Mouse (Mus musculus) CH12.LX (cell line): ENCODE results near the gene Exoc3l4. TPM values are rescaled to one million over a fixed set of nuclear protein-coding genes. Genes with fewer than 3 reads are reported as not detected.
A peak's percentile ranks its signal among the peaks of the same experiment; 100 is the strongest.

Source experiments
- DNase-seq: peaks from one replicate; pipeline ENCODE4 v3.0.0-alpha.2; 2013; ENCODE audit errors: extremely low read depth
- H3K27ac ChIP-seq: 2 replicates; pipeline ENCODE4 v1.5.1; 2012; ENCODE audit warnings: low read depth, mild to moderate bottlenecking, control low read depth, moderate library complexity; ENCODE audit not compliant: insufficient read depth
- H3K27me3 ChIP-seq: replicated peaks from 2 replicates; pipeline ENCODE3; 2012; ENCODE audit warnings: inconsistent platforms
- H3K36me3 ChIP-seq, 2 experiments: replicated peaks in 1 of 2; 2 replicates each; pipeline versions ENCODE3 to v1.6.1; 2012; ENCODE audit warnings: inconsistent platforms in 1 of 2, low read length in 1 of 2, mild to moderate bottlenecking in 1 of 2, mixed read lengths in 1 of 2, moderate library complexity in 1 of 2; ENCODE audit not compliant: control insufficient read depth in 1 of 2, insufficient read depth in 1 of 2
- H3K4me1 ChIP-seq, 2 experiments: 2 replicates each; pipeline ENCODE4 v1.6.1; 2012; ENCODE audit warnings: inconsistent platforms in 1 of 2, moderate library complexity in 1 of 2; ENCODE audit not compliant: insufficient read depth in 2 of 2, control insufficient read depth in 1 of 2
- H3K4me2 ChIP-seq: 2 replicates; pipeline ENCODE4 v1.6.1; 2012; ENCODE audit warnings: low read depth, mild to moderate bottlenecking, control low read depth; ENCODE audit not compliant: poor library complexity, insufficient read depth, severe bottlenecking
- H3K4me3 ChIP-seq, 3 experiments: fragments of 150-350 bp in 1 of 3; sonication (generic) in 1 of 3; replicated peaks in 1 of 3; 2 replicates each; pipeline versions ENCODE3 to v1.5.1; 2011 to 2012; ENCODE audit warnings: low read depth in 2 of 3, low read length in 2 of 3, mild to moderate bottlenecking in 2 of 3, moderate library complexity in 2 of 3, control low read depth in 1 of 3, improper control_type of control experiment in 1 of 3, inconsistent platforms in 1 of 3, mixed read lengths in 1 of 3; ENCODE audit not compliant: poor library complexity in 1 of 3
- H3K79me2 ChIP-seq: replicated peaks from 2 replicates; pipeline ENCODE4 v1.6.1; 2012; ENCODE audit warnings: mild to moderate bottlenecking, moderate library complexity; ENCODE audit not compliant: control insufficient read depth, poor library complexity, insufficient read depth, severe bottlenecking; ENCODE audit errors: extremely low read depth
- H3K9ac ChIP-seq: 2 replicates; pipeline ENCODE4 v1.6.1; 2012; ENCODE audit warnings: low read depth, mild to moderate bottlenecking, control low read depth, moderate library complexity; ENCODE audit not compliant: insufficient read depth
- H3K9me3 ChIP-seq: replicated peaks from 2 replicates; pipeline ENCODE3; 2012; ENCODE audit warnings: low read length, inconsistent platforms, mixed read lengths
- CHD1 ChIP-seq: IDR thresholded peaks from 2 replicates; pipeline ENCODE4 v1.6.1; 2012; ENCODE audit warnings: low read depth, low read length, improper control_type of control experiment, inconsistent platforms
- CHD2 ChIP-seq: IDR thresholded peaks from 2 replicates; pipeline ENCODE4 v1.6.1; 2011; ENCODE audit warnings: low read length, improper control_type of control experiment
- ELF1 ChIP-seq: IDR thresholded peaks from 2 replicates; pipeline ENCODE4 v1.6.1; 2014; ENCODE audit warnings: low read depth, mild to moderate bottlenecking, inconsistent platforms, low read length, improper control_type of control experiment
- EP300 ChIP-seq: IDR thresholded peaks from 2 replicates; pipeline ENCODE4 v1.6.1; 2011; ENCODE audit warnings: low read length, improper control_type of control experiment
- ETS1 ChIP-seq: conservative IDR thresholded peaks from 2 replicates; pipeline ENCODE4 v1.6.1; 2012; ENCODE audit warnings: low read depth, mild to moderate bottlenecking, inconsistent platforms, low read length, improper control_type of control experiment, moderate library complexity
- JUN ChIP-seq: IDR thresholded peaks from 2 replicates; pipeline ENCODE4 v1.6.1; 2011; ENCODE audit warnings: low read depth, mild to moderate bottlenecking, low read length, improper control_type of control experiment, moderate library complexity; ENCODE audit not compliant: insufficient read depth
- KAT2A ChIP-seq: IDR thresholded peaks from 2 replicates; pipeline ENCODE4 v1.6.1; 2012; ENCODE audit warnings: low read length, improper control_type of control experiment, inconsistent platforms; ENCODE audit not compliant: insufficient replicate concordance
- MAX ChIP-seq: IDR thresholded peaks from 2 replicates; pipeline ENCODE4 v1.6.1; 2011; ENCODE audit warnings: low read length, improper control_type of control experiment
- MYC ChIP-seq: IDR thresholded peaks from 2 replicates; pipeline ENCODE4 v1.6.1; 2011; ENCODE audit warnings: low read depth, mild to moderate bottlenecking, improper control_type of control experiment, low read length
- NRF1 ChIP-seq: IDR thresholded peaks from 2 replicates; pipeline ENCODE4 v1.6.1; 2014; ENCODE audit warnings: low read depth, mild to moderate bottlenecking, inconsistent platforms, low read length, improper control_type of control experiment, moderate library complexity
- PAX5 ChIP-seq: IDR thresholded peaks from 2 replicates; pipeline ENCODE4 v1.6.1; 2012; ENCODE audit warnings: low read length, inconsistent platforms, mixed read lengths
- RAD21 ChIP-seq: IDR thresholded peaks from 2 replicates; pipeline ENCODE4 v1.6.1; 2011; ENCODE audit warnings: low read depth, mild to moderate bottlenecking, low read length, improper control_type of control experiment, moderate library complexity
- SIN3A ChIP-seq: IDR thresholded peaks from 2 replicates; pipeline ENCODE4 v1.6.1; 2012; ENCODE audit warnings: low read length, improper control_type of control experiment, inconsistent platforms
- TBP ChIP-seq: conservative IDR thresholded peaks from 2 replicates; pipeline ENCODE4 v1.6.1; 2011; ENCODE audit warnings: low read depth, low read length, improper control_type of control experiment
- TCF12 ChIP-seq: IDR thresholded peaks from 2 replicates; pipeline ENCODE4 v1.6.1; 2014; ENCODE audit warnings: low read depth, mild to moderate bottlenecking, inconsistent platforms, low read length, improper control_type of control experiment
- USF2 ChIP-seq: conservative IDR thresholded peaks from 2 replicates; pipeline ENCODE4 v1.6.1; 2011; ENCODE audit warnings: low read depth, low read length, improper control_type of control experiment
- ZC3H11A ChIP-seq: IDR thresholded peaks from 2 replicates; pipeline ENCODE4 v1.6.1; 2012; ENCODE audit warnings: low read depth, mild to moderate bottlenecking, inconsistent platforms, low read length, improper control_type of control experiment
- ZKSCAN1 ChIP-seq: IDR thresholded peaks from 2 replicates; pipeline ENCODE4 v1.6.1; 2012; ENCODE audit warnings: low read depth, inconsistent platforms, low read length, improper control_type of control experiment, borderline replicate concordance
- ZMIZ1 ChIP-seq: IDR thresholded peaks from 2 replicates; pipeline ENCODE4 v1.6.1; 2012; ENCODE audit warnings: low read depth, mild to moderate bottlenecking, inconsistent platforms, low read length, improper control_type of control experiment
- dilution Hi-C: fragments of 300-500 bp; cut with MboI; formaldehyde crosslinking; loops from 2 replicates; pipeline ENCODE4 v1.14.3; 2020; ENCODE audit warnings: low sequenced_read_pairs; ENCODE audit not compliant: extremely low pct_unique_long_range_greater_than_20kb, extremely low pct_ligation_motif_present
- in situ Hi-C: fragments of 300-500 bp; cut with MboI; formaldehyde crosslinking; loops from 3 replicates; pipeline ENCODE4 v1.14.3; 2019; ENCODE audit warnings: low sequenced_read_pairs, low pct_ligation_motif_present, low pct_unique_long_range_greater_than_20kb, mixed read lengths
- polyA plus RNA-seq: library from polyadenylated mRNA; unstranded; fragments of >175 nt; gene quantifications from 2 replicates; pipeline ENCODE4 v1.2.1, GENCODE M21; 2012; ENCODE audit warnings: low read depth; ENCODE audit not compliant: insufficient read length
- total RNA-seq, 2 experiments: library from RNA; depleted of rRNA; stranded (reverse); fragments of 300-350 nt in 1 of 2; fragments of >200 nt in 1 of 2; gene quantifications; 2 replicates each; pipeline ENCODE4 v1.2.3; 2012 to 2014

Exoc3l4 gene
- total and polyA plus RNA-seq, 3 experiments: 0.81 to 1.2 (median 0.85) TPM

GRCm38 (mm10) chr12:111427438-111428113 lies 10.8 kb downstream of the Exoc3l4 start:
- Histone ChIP-seq H3K9ac (no peak overlapping the region), H3K4me2 (no peak overlapping the region), H3K36me3 (no peaks in the 10 kb centered on the region), H3K4me1 (peaks cover 7 to 42% of the 10 kb centered on the region in 2 experiments), H3K79me2 (no peaks in the 10 kb centered on the region), H3K27ac (no peak overlapping the region), H3K9me3 (peaks cover 16% of the 10 kb centered on the region), H3K27me3 (peaks cover 66% of the 10 kb centered on the region), H3K4me3 (no peak overlapping the region)
- dilution Hi-C loops: no loop called here
- no peak for TF ChIP-seq PAX5
- no peak for TF ChIP-seq ZMIZ1
- peak; percentile 16; the same call in 1 of the 2 replicates for TF ChIP-seq CHD2
- in situ Hi-C loops: loop anchor here (5.0 kb wide), 1 partner anchor 35 kb away; no protein-coding TSS in a partner anchor
- DNase-seq: no peak

- H3K4me1 ChIP-seq: peaks cover 7 to 50% of the 10 kb centered on the region in 2 experiments
- TF ChIP-seq USF2 (no peak), RAD21 (no peak), MYC (no peak), SIN3A (no peak), NRF1 (no peak), CHD1 (no peak), KAT2A (no peak), PAX5 (no peak), ZKSCAN1 (no peak), ELF1 (no peak), CHD2 (no peak), ETS1 (no peak), ZC3H11A (no peak), TBP (no peak), MAX (no peak), JUN (no peak), TCF12 (no peak), ZMIZ1 (no peak), EP300 (no peak)
- in situ Hi-C loops: loop anchor here (5.0 kb wide), 1 partner anchor 34 kb away; no protein-coding TSS in a partner anchor
Measured at GRCm38 (mm10) chr12:111428364-111428763, 11.5 kb downstream of the Exoc3l4 start.

More at GRCm38 (mm10) chr12:111428364-111428763, 11.5 kb downstream of the Exoc3l4 start:
- H3K36me3 ChIP-seq: no peaks in the 10 kb centered on the region
- H3K4me3 ChIP-seq: no peak overlapping the region
- no peaks in the 10 kb centered on the region for H3K79me2 ChIP-seq
- peaks cover 64% of the 10 kb centered on the region for H3K27me3 ChIP-seq
- no peak overlapping the region for H3K27ac ChIP-seq
- H3K9me3 ChIP-seq: peaks cover 15% of the 10 kb centered on the region
- DNase-seq: no peak
- no peak overlapping the region for H3K9ac ChIP-seq
- no peak overlapping the region for H3K4me2 ChIP-seq
- dilution Hi-C loops: no loop called here
